Mouse (Mus musculus): ENCODE measurements around the gene Zcwpw1. TPM values are rescaled to one million over a fixed set of nuclear protein-coding genes. Genes with fewer than 3 reads are reported as not detected.

The Zcwpw1 gene
- polyA plus RNA-seq, 1 experiment: 15.5 TPM

- Histone ChIP-seq H3K4me3 (ENCODE audit: low read depth, low read length) (no peak overlapping the region), H3K4me1 (ENCODE audit: control insufficient read depth, insufficient read depth, low read length) (peaks cover 3% of the 10 kb centered on the region), H3K27me3 (ENCODE audit: control insufficient read depth, insufficient read depth, low read length, poor library complexity, severe bottlenecking) (no peaks in the 10 kb centered on the region), H3K9ac (ENCODE audit: low read depth, poor library complexity, severe bottlenecking) (no peak overlapping the region), H3K9me3 (replicated peaks; ENCODE audit: control insufficient read depth, insufficient read depth, low read length, poor library complexity, severe bottlenecking) (no peaks in the 10 kb centered on the region), H3K36me3 (ENCODE audit: control insufficient read depth, insufficient read depth, low read length, poor library complexity, severe bottlenecking) (no peaks in the 10 kb centered on the region), H3K27ac (ENCODE audit: insufficient read depth, low read length) (no peak overlapping the region)
- TF ChIP-seq CTCF (IDR thresholded peaks at IDR 0.05; ENCODE audit: low read depth, low read length): no peak
- no peak for TF ChIP-seq EP300 (IDR thresholded peaks at IDR 0.05; ENCODE audit: insufficient read depth, low read depth, low read length)
- no peak for TF ChIP-seq POLR2A (IDR thresholded peaks at IDR 0.05; ENCODE audit: insufficient read depth, low read length)
Observed at GRCm38 (mm10) chr5:137822602-137823001, 35.0 kb downstream of the Zcwpw1 start.

DNA sequence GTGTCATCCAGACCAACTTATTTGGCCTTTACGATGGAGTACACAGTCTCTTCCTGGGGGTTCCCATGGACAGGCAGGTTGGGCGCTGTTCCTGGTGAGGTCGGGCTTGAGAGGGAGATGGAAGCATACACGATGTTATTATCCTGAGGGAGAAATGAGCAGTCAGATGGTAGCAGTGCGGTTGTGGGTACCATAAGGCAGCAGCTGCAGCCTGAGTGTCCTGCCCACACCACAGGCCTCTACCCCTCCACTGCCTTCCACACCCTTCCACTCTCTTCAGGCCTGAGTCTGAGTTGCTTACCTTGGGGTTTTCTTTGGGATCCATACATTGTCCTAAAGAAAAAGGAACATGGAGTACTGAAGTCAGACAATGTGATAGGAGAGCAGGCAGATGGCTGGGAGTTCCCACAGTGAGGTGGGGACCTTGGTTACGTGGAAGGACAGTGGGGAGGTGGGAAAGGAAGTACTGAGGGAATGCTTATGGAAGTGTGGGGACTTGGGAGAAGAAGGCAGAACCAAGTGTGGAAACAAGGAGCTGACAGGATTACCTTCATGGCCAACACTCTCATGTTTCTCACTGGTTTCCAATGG lies 36.0 kb downstream of the Zcwpw1 start:
- no peaks in the 10 kb centered on the region for H3K9me3 ChIP-seq (replicated peaks; ENCODE audit: control insufficient read depth, insufficient read depth, low read length, poor library complexity, severe bottlenecking)
- no peaks in the 10 kb centered on the region for H3K36me3 ChIP-seq (ENCODE audit: control insufficient read depth, insufficient read depth, low read length, poor library complexity, severe bottlenecking)
- H3K4me1 ChIP-seq (ENCODE audit: control insufficient read depth, insufficient read depth, low read length): peaks cover 3% of the 10 kb centered on the region
- H3K9ac ChIP-seq (ENCODE audit: low read depth, poor library complexity, severe bottlenecking): no peak overlapping the region
- H3K27ac ChIP-seq (ENCODE audit: insufficient read depth, low read length): no peak overlapping the region
- no peaks in the 10 kb centered on the region for H3K27me3 ChIP-seq (ENCODE audit: control insufficient read depth, insufficient read depth, low read length, poor library complexity, severe bottlenecking)
- no peak overlapping the region for H3K4me3 ChIP-seq (ENCODE audit: low read depth, low read length)
- TF ChIP-seq EP300 (IDR thresholded peaks at IDR 0.05; ENCODE audit: insufficient read depth, low read depth, low read length): no peak
- TF ChIP-seq POLR2A (IDR thresholded peaks at IDR 0.05; ENCODE audit: insufficient read depth, low read length): no peak
- TF ChIP-seq CTCF (IDR thresholded peaks at IDR 0.05; ENCODE audit: low read depth, low read length): no peak

GRCm38 (mm10) chr5:137825030-137825429 lies 37.4 kb downstream of the Zcwpw1 start:
- no peak overlapping the region for H3K4me3 ChIP-seq (ENCODE audit: low read depth, low read length)
- TF ChIP-seq CTCF (IDR thresholded peaks at IDR 0.05; ENCODE audit: low read depth, low read length) (no peak), POLR2A (IDR thresholded peaks at IDR 0.05; ENCODE audit: insufficient read depth, low read length) (no peak), EP300 (IDR thresholded peaks at IDR 0.05; ENCODE audit: insufficient read depth, low read depth, low read length) (no peak)
- H3K9ac ChIP-seq (ENCODE audit: low read depth, poor library complexity, severe bottlenecking): no peak overlapping the region
- H3K27me3 ChIP-seq (ENCODE audit: control insufficient read depth, insufficient read depth, low read length, poor library complexity, severe bottlenecking): no peaks in the 10 kb centered on the region
- H3K36me3 ChIP-seq (ENCODE audit: control insufficient read depth, insufficient read depth, low read length, poor library complexity, severe bottlenecking): no peaks in the 10 kb centered on the region
- H3K27ac ChIP-seq (ENCODE audit: insufficient read depth, low read length): no peak overlapping the region
- peaks cover 3% of the 10 kb centered on the region for H3K4me1 ChIP-seq (ENCODE audit: control insufficient read depth, insufficient read depth, low read length)
- no peaks in the 10 kb centered on the region for H3K9me3 ChIP-seq (replicated peaks; ENCODE audit: control insufficient read depth, insufficient read depth, low read length, poor library complexity, severe bottlenecking)

GRCm38 (mm10) chr5:137825971-137826370 lies 38.4 kb downstream of the Zcwpw1 start:
- TF ChIP-seq CTCF (IDR thresholded peaks at IDR 0.05; ENCODE audit: low read depth, low read length) (no peak), POLR2A (IDR thresholded peaks at IDR 0.05; ENCODE audit: insufficient read depth, low read length) (no peak), EP300 (IDR thresholded peaks at IDR 0.05; ENCODE audit: insufficient read depth, low read depth, low read length) (no peak)
- no peaks in the 10 kb centered on the region for H3K27me3 ChIP-seq (ENCODE audit: control insufficient read depth, insufficient read depth, low read length, poor library complexity, severe bottlenecking)
- no peak overlapping the region for H3K27ac ChIP-seq (ENCODE audit: insufficient read depth, low read length)
- no peaks in the 10 kb centered on the region for H3K36me3 ChIP-seq (ENCODE audit: control insufficient read depth, insufficient read depth, low read length, poor library complexity, severe bottlenecking)
- H3K4me1 ChIP-seq (ENCODE audit: control insufficient read depth, insufficient read depth, low read length): peaks cover 3% of the 10 kb centered on the region
- no peak overlapping the region for H3K9ac ChIP-seq (ENCODE audit: low read depth, poor library complexity, severe bottlenecking)
- no peak overlapping the region for H3K4me3 ChIP-seq (ENCODE audit: low read depth, low read length)
- no peaks in the 10 kb centered on the region for H3K9me3 ChIP-seq (replicated peaks; ENCODE audit: control insufficient read depth, insufficient read depth, low read length, poor library complexity, severe bottlenecking)

- H3K4me1 ChIP-seq (ENCODE audit: control insufficient read depth, insufficient read depth, low read length): peaks cover 3% of the 10 kb centered on the region
Observed at GRCm38 (mm10) chr5:137826421-137826820, 38.8 kb downstream of the Zcwpw1 start.

DNA sequence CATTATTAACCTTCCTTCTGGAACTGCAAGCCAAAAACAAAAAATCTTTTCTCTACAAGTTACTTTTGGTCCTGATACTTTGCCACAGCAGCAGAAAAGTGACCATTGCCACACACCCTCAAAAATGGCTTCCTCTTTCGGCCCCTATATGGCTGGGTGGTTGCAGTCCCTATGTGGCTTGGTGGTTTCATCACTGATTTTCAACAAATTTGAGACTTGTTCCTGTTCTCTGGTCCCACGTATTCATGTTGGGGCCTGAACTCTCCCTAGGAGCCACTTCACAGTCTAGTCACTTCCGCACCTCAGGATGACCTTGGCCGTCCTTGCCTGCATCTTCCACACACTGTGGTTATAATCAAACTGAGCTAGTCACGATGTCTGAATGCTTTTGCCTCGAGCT lies 41.1 kb downstream of the Zcwpw1 start:
- H3K9me3 ChIP-seq (replicated peaks; ENCODE audit: control insufficient read depth, insufficient read depth, low read length, poor library complexity, severe bottlenecking): no peaks in the 10 kb centered on the region
- H3K27ac ChIP-seq (ENCODE audit: insufficient read depth, low read length): no peak overlapping the region
- H3K36me3 ChIP-seq (ENCODE audit: control insufficient read depth, insufficient read depth, low read length, poor library complexity, severe bottlenecking): no peaks in the 10 kb centered on the region
- H3K27me3 ChIP-seq (ENCODE audit: control insufficient read depth, insufficient read depth, low read length, poor library complexity, severe bottlenecking): no peaks in the 10 kb centered on the region
- TF ChIP-seq POLR2A (IDR thresholded peaks at IDR 0.05; ENCODE audit: insufficient read depth, low read length) (no peak), EP300 (IDR thresholded peaks at IDR 0.05; ENCODE audit: insufficient read depth, low read depth, low read length) (no peak), CTCF (IDR thresholded peaks at IDR 0.05; ENCODE audit: low read depth, low read length) (no peak)
- no peak overlapping the region for H3K9ac ChIP-seq (ENCODE audit: low read depth, poor library complexity, severe bottlenecking)
- peaks cover 3% of the 10 kb centered on the region for H3K4me1 ChIP-seq (ENCODE audit: control insufficient read depth, insufficient read depth, low read length)
- no peak overlapping the region for H3K4me3 ChIP-seq (ENCODE audit: low read depth, low read length)

More at GRCm38 (mm10) chr5:137826421-137826820, 38.8 kb downstream of the Zcwpw1 start:
- Histone ChIP-seq H3K9me3 (replicated peaks; ENCODE audit: control insufficient read depth, insufficient read depth, low read length, poor library complexity, severe bottlenecking) (no peaks in the 10 kb centered on the region), H3K36me3 (ENCODE audit: control insufficient read depth, insufficient read depth, low read length, poor library complexity, severe bottlenecking) (no peaks in the 10 kb centered on the region), H3K4me3 (ENCODE audit: low read depth, low read length) (no peak overlapping the region), H3K27ac (ENCODE audit: insufficient read depth, low read length) (no peak overlapping the region), H3K9ac (ENCODE audit: low read depth, poor library complexity, severe bottlenecking) (no peak overlapping the region), H3K27me3 (ENCODE audit: control insufficient read depth, insufficient read depth, low read length, poor library complexity, severe bottlenecking) (no peaks in the 10 kb centered on the region)
- TF ChIP-seq EP300 (IDR thresholded peaks at IDR 0.05; ENCODE audit: insufficient read depth, low read depth, low read length) (no peak), POLR2A (IDR thresholded peaks at IDR 0.05; ENCODE audit: insufficient read depth, low read length) (no peak)
